Mouse (Mus musculus): ENCODE data around the gene Stra8. TPM values are rescaled to one million over a fixed set of nuclear protein-coding genes. Genes with fewer than 3 reads are reported as not detected.

Stra8 gene
- polyA plus RNA-seq (2012; rRNA removed): not detected in 2 replicates

- Histone ChIP-seq H3K36me3 (ENCODE audit: control insufficient read depth, insufficient read depth, low read length) (no peaks in the 10 kb centered on the region), H3K27ac (ENCODE audit: insufficient read depth, low read depth, low read length) (no peak within 1 kb of the TSS), H3K27me3 (ENCODE audit: control insufficient read depth, insufficient read depth, low read length) (no peaks in the 10 kb centered on the region; the same call in 1 of the 2 replicates), H3K4me1 (ENCODE audit: control insufficient read depth, insufficient read depth, insufficient read length, low read length) (no peaks in the 10 kb centered on the region), H3K4me3 (ENCODE audit: low read depth, low read length) (no peak within 1 kb of the TSS)
- 66% methylated on average over 10 of the region's 10 CpGs for WGBS
- TF ChIP-seq POLR2A (IDR thresholded peaks at IDR 0.05; ENCODE audit: low read depth, low read length): no peak
- no peak for TF ChIP-seq CTCF (IDR thresholded peaks at IDR 0.05; ENCODE audit: extremely low read depth, insufficient read length, insufficient replicate concordance, low read depth, low read length)
Observed at GRCm38 (mm10) chr6:34919956-34920355, at the start of gene Stra8. Gene Stra8, plus strand, starts transcription at chr6:34920163.

- H3K4me3 ChIP-seq (ENCODE audit: low read depth, low read length): no peak overlapping the region
- 80% methylated on average over 5 of the region's 5 CpGs for WGBS
- H3K27me3 ChIP-seq (ENCODE audit: control insufficient read depth, insufficient read depth, low read length): no peaks in the 10 kb centered on the region
- peaks cover 3% of the 10 kb centered on the region for H3K36me3 ChIP-seq (ENCODE audit: control insufficient read depth, insufficient read depth, low read length)
- TF ChIP-seq POLR2A (IDR thresholded peaks at IDR 0.05; ENCODE audit: low read depth, low read length): no peak
- TF ChIP-seq CTCF (IDR thresholded peaks at IDR 0.05; ENCODE audit: extremely low read depth, insufficient read length, insufficient replicate concordance, low read depth, low read length): no peak
- H3K4me1 ChIP-seq (ENCODE audit: control insufficient read depth, insufficient read depth, insufficient read length, low read length): peaks cover 21% of the 10 kb centered on the region
- no peak overlapping the region for H3K27ac ChIP-seq (ENCODE audit: insufficient read depth, low read depth, low read length)
Observed at GRCm38 (mm10) chr6:34870724-34871123, 49.2 kb upstream of the Stra8 start.

GRCm38 (mm10) chr6:34871929-34872328, 48.0 kb upstream of the Stra8 start:
- TF ChIP-seq CTCF (IDR thresholded peaks at IDR 0.05; ENCODE audit: extremely low read depth, insufficient read length, insufficient replicate concordance, low read depth, low read length): no peak
- TF ChIP-seq POLR2A (IDR thresholded peaks at IDR 0.05; ENCODE audit: low read depth, low read length): no peak
- peaks cover 16% of the 10 kb centered on the region for H3K4me1 ChIP-seq (ENCODE audit: control insufficient read depth, insufficient read depth, insufficient read length, low read length)

GRCm38 (mm10) chr6:34872871-34873270, 47.1 kb upstream of the Stra8 start:
- Histone ChIP-seq H3K4me1 (ENCODE audit: control insufficient read depth, insufficient read depth, insufficient read length, low read length) (peaks cover 11% of the 10 kb centered on the region; the same call in 1 of the 2 replicates), H3K4me3 (ENCODE audit: low read depth, low read length) (no peak overlapping the region), H3K36me3 (ENCODE audit: control insufficient read depth, insufficient read depth, low read length) (peaks cover 3% of the 10 kb centered on the region; the same call in 1 of the 2 replicates), H3K27me3 (ENCODE audit: control insufficient read depth, insufficient read depth, low read length) (no peaks in the 10 kb centered on the region), H3K27ac (ENCODE audit: insufficient read depth, low read depth, low read length) (no peak overlapping the region)
- TF ChIP-seq POLR2A (IDR thresholded peaks at IDR 0.05; ENCODE audit: low read depth, low read length) (no peak), CTCF (IDR thresholded peaks at IDR 0.05; ENCODE audit: extremely low read depth, insufficient read length, insufficient replicate concordance, low read depth, low read length) (no peak)
- WGBS: 83% methylated on average over 10 of the region's 10 CpGs

More at GRCm38 (mm10) chr6:34871929-34872328, 48.0 kb upstream of the Stra8 start:
- no peaks in the 10 kb centered on the region for H3K27me3 ChIP-seq (ENCODE audit: control insufficient read depth, insufficient read depth, low read length)
- 89% methylated on average over 7 of the region's 7 CpGs for WGBS
- no peak overlapping the region for H3K4me3 ChIP-seq (ENCODE audit: low read depth, low read length)
- H3K27ac ChIP-seq (ENCODE audit: insufficient read depth, low read depth, low read length): no peak overlapping the region
- H3K36me3 ChIP-seq (ENCODE audit: control insufficient read depth, insufficient read depth, low read length): peaks cover 3% of the 10 kb centered on the region; the same call in 1 of the 2 replicates

- TF ChIP-seq CTCF (IDR thresholded peaks at IDR 0.05; ENCODE audit: extremely low read depth, insufficient read length, insufficient replicate concordance, low read depth, low read length) (no peak), POLR2A (IDR thresholded peaks at IDR 0.05; ENCODE audit: low read depth, low read length) (no peak)
- no peak overlapping the region for H3K4me3 ChIP-seq (ENCODE audit: low read depth, low read length)
- H3K27me3 ChIP-seq (ENCODE audit: control insufficient read depth, insufficient read depth, low read length): no peaks in the 10 kb centered on the region
- H3K4me1 ChIP-seq (ENCODE audit: control insufficient read depth, insufficient read depth, insufficient read length, low read length): peaks cover 9% of the 10 kb centered on the region; the same call in 1 of the 2 replicates
- 70% methylated on average over 21 of the region's 21 CpGs for WGBS
- H3K36me3 ChIP-seq (ENCODE audit: control insufficient read depth, insufficient read depth, low read length): peaks cover 3% of the 10 kb centered on the region; the same call in 1 of the 2 replicates
- peak overlapping the region; percentile 48 for H3K27ac ChIP-seq (ENCODE audit: insufficient read depth, low read depth, low read length)
Observed at GRCm38 (mm10) chr6:34874101-34874921, 45.7 kb upstream of the Stra8 start.

GRCm38 (mm10) chr6:34875268-34875761, 44.6 kb upstream of the Stra8 start:
- no peaks in the 10 kb centered on the region for H3K27me3 ChIP-seq (ENCODE audit: control insufficient read depth, insufficient read depth, low read length)
- peak overlapping the region; percentile 9 for H3K4me3 ChIP-seq (ENCODE audit: low read depth, low read length)
- no peak for TF ChIP-seq CTCF (IDR thresholded peaks at IDR 0.05; ENCODE audit: extremely low read depth, insufficient read length, insufficient replicate concordance, low read depth, low read length)
- no peak for TF ChIP-seq POLR2A (IDR thresholded peaks at IDR 0.05; ENCODE audit: low read depth, low read length)
- H3K4me1 ChIP-seq (ENCODE audit: control insufficient read depth, insufficient read depth, insufficient read length, low read length): peaks cover 4% of the 10 kb centered on the region; the same call in 1 of the 2 replicates
- H3K36me3 ChIP-seq (ENCODE audit: control insufficient read depth, insufficient read depth, low read length): peaks cover 3% of the 10 kb centered on the region; the same call in 1 of the 2 replicates
- 79% methylated on average over 15 of the region's 15 CpGs for WGBS
- H3K27ac ChIP-seq (ENCODE audit: insufficient read depth, low read depth, low read length): peak overlapping the region; percentile 48

All from small intestine, adult 2 months (tissue).